Mouse (Mus musculus) c-Kit-positive CD71-negative TER-119-negative erythroid progenitor cells, embryonic 14.5 days (primary cell): ENCODE data around the gene Isl2.

Experiments used
- DNase-seq: peaks from one replicate; pipeline ENCODE4 v3.0.0-alpha.2; 2013; ENCODE audit warnings: low read depth

Isl2 gene

GRCm38 (mm10) chr9:55538377-55538776 lies at the start of gene Isl2:
TSS of gene Isl2 (plus strand) at chr9:55538672.
- no peak for DNase-seq

GRCm38 (mm10) chr9:55507922-55508321 lies 30.6 kb upstream of the Isl2 start:
- no peak for DNase-seq

GRCm38 (mm10) chr9:55508701-55509100 lies 29.8 kb upstream of the Isl2 start:
- DNase-seq = no peak

GRCm38 (mm10) chr9:55509731-55510130 lies 28.7 kb upstream of the Isl2 start:
- DNase-seq = no peak

GRCm38 (mm10) chr9:55510651-55511235 lies 27.7 kb upstream of the Isl2 start:
- no peak for DNase-seq

- peak; percentile 41 for DNase-seq
These were observed 26.9 kb upstream of the Isl2 start for GRCm38 (mm10) chr9:55511521-55511993.

- peak; percentile 97 for DNase-seq
These were observed 26.4 kb upstream of the Isl2 start, which contains the start of gene Etfa for GRCm38 (mm10) chr9:55512027-55512543. TSS of gene Etfa (minus strand) at chr9:55512243.

- DNase-seq = no peak
These were observed 12.8 kb upstream of the Isl2 start for GRCm38 (mm10) chr9:55525716-55526115.

- DNase-seq = no peak
These were observed 2.6 kb upstream of the Isl2 start for GRCm38 (mm10) chr9:55535907-55536306.

- no peak for DNase-seq
These were observed 534 bp downstream of the Isl2 start for GRCm38 (mm10) chr9:55539006-55539405.

GRCm38 (mm10) chr9:55539661-55540390 lies 1.4 kb downstream of the Isl2 start:
- no peak for DNase-seq

GRCm38 (mm10) chr9:55540391-55540770 lies 1.9 kb downstream of the Isl2 start:
- no peak for DNase-seq

GRCm38 (mm10) chr9:55540888-55541287 lies 2.4 kb downstream of the Isl2 start:
- no peak for DNase-seq

- no peak for DNase-seq
These were observed 3.4 kb downstream of the Isl2 start for GRCm38 (mm10) chr9:55541681-55542365.

- DNase-seq = no peak
These were observed 4.2 kb downstream of the Isl2 start for GRCm38 (mm10) chr9:55542366-55543325.

- DNase-seq = no peak
These were observed 4.8 kb downstream of the Isl2 start for GRCm38 (mm10) chr9:55543336-55543702.

- no peak for DNase-seq
These were observed 5.4 kb downstream of the Isl2 start for GRCm38 (mm10) chr9:55543703-55544401.

GRCm38 (mm10) chr9:55544861-55545555 lies 6.5 kb downstream of the Isl2 start:
- no peak for DNase-seq

- no peak for DNase-seq
These were observed 7.2 kb downstream of the Isl2 start for GRCm38 (mm10) chr9:55545556-55546175.
